Mouse (Mus musculus) hematopoietic stem cell, adult 5-6 weeks (primary cell): ENCODE data around the gene Itgb1. TPM values are rescaled to one million over a fixed set of nuclear protein-coding genes. Genes with fewer than 3 reads are reported as not detected.
A peak's percentile ranks its signal among the peaks of the same experiment; 100 is the strongest.

Experiments used
- ATAC-seq, 2 experiments: fragments of 125-278 bp in 1 of 2; replicated peaks in 1 of 2; 2 replicates each; pipeline ENCODE4 v1.8.0; 2016 to 2017; ENCODE audit warnings: inconsistent platforms in 2 of 2, mild to moderate bottlenecking in 2 of 2, moderate number of reproducible peaks in 2 of 2, low read depth in 1 of 2, moderate TSS enrichment in 1 of 2; ENCODE audit not compliant: low FRiP score in 2 of 2, poor library complexity in 2 of 2, severe bottlenecking in 2 of 2, insufficient read depth in 1 of 2, low TSS enrichment in 1 of 2
- total RNA-seq: library from RNA; stranded (forward); fragments of 172-1452, 232-1000 nt; gene quantifications from 2 replicates; pipeline ENCODE4 v1.2.3, GENCODE M21; 2017

Itgb1 gene
- total RNA-seq, 1 experiment from 2014 or later: 189 TPM

- no peak for ATAC-seq
These were observed 9.4 kb upstream of the Itgb1 start for GRCm38 (mm10) chr8:128675848-128676629.

- ATAC-seq: no peak
These were observed 5.5 kb upstream of the Itgb1 start for GRCm38 (mm10) chr8:128679909-128680308.

- ATAC-seq: no peak
These were observed 4.7 kb upstream of the Itgb1 start for GRCm38 (mm10) chr8:128680548-128681325.

GRCm38 (mm10) chr8:128681970-128682369 is 3.5 kb upstream of the Itgb1 start:
- no peak for ATAC-seq

GRCm38 (mm10) chr8:128684609-128685506 is 596 bp upstream of the Itgb1 start:
- ATAC-seq: peak in 1 of 2 experiments; percentile 12; a peak in 1 of 4 replicates

GRCm38 (mm10) chr8:128686429-128686990 is 1.1 kb downstream of the Itgb1 start:
- ATAC-seq: peak in 1 of 2 experiments; percentile 9; a peak in 1 of 4 replicates

GRCm38 (mm10) chr8:128688679-128689078 is 3.2 kb downstream of the Itgb1 start:
- no peak for ATAC-seq

- ATAC-seq: no peak
These were observed 4.6 kb downstream of the Itgb1 start for GRCm38 (mm10) chr8:128690056-128690455.

GRCm38 (mm10) chr8:128696701-128697397 is 11.4 kb downstream of the Itgb1 start:
- no peak; a peak in 1 of 4 replicates for ATAC-seq

- no peak for ATAC-seq
These were observed 12.5 kb downstream of the Itgb1 start for GRCm38 (mm10) chr8:128697945-128698344.

GRCm38 (mm10) chr8:128704376-128704775 is 18.9 kb downstream of the Itgb1 start:
- ATAC-seq: no peak

- ATAC-seq: no peak
These were observed 19.4 kb downstream of the Itgb1 start for GRCm38 (mm10) chr8:128704836-128705235.

GRCm38 (mm10) chr8:128709261-128709660 is 23.8 kb downstream of the Itgb1 start:
- peak; percentile 89 to 93; a peak in 3 of 4 replicates for ATAC-seq

- no peak for ATAC-seq
These were observed 30.7 kb downstream of the Itgb1 start for GRCm38 (mm10) chr8:128716184-128716583.

- peak; percentile 45 to 56; a peak in 2 of 4 replicates for ATAC-seq
These were observed 39.4 kb downstream of the Itgb1 start for GRCm38 (mm10) chr8:128724819-128725218.

- ATAC-seq: no peak
These were observed 41.8 kb downstream of the Itgb1 start for GRCm38 (mm10) chr8:128727213-128727612.

GRCm38 (mm10) chr8:128732254-128732653 is 46.8 kb downstream of the Itgb1 start:
- ATAC-seq: no peak
